In genomic region chr4:44614066-44614667, GRCm38 (mm10) we compare ENCODE assay signal across 25 mouse cellular contexts.
"Had no signal": no experiment of that assay in that cellular context is flagged by ENCODE, and none has a peak within 500 bp of the region (broad histone marks: within the 10 kb centered on the region; RNA-seq: fewer than 3 reads in every experiment).

No protein-coding gene starts in this region.

- H3K27me3 ChIP-seq: heart, embryonic 15.5 days; hindbrain, embryonic 13.5 days; hindbrain, embryonic 15.5 days had no signal

- H3K4me1 ChIP-seq: heart, embryonic 13.5 days; heart, embryonic 15.5 days; hindbrain, embryonic 13.5 days; hindbrain, embryonic 15.5 days; limb, embryonic 12.5 days had no signal

- H3K27ac ChIP-seq: heart, adult 2 months; heart, embryonic 13.5 days; heart, embryonic 15.5 days; hindbrain, embryonic 13.5 days; hindbrain, embryonic 15.5 days; hindbrain, postnatal 0 days; kidney, embryonic 15.5 days; kidney, postnatal 0 days; left cerebral cortex, adult 2 months; limb, embryonic 10.5 days; limb, embryonic 12.5 days had no signal

- H3K4me3 ChIP-seq: heart, adult 2 months; heart, embryonic 13.5 days; heart, embryonic 15.5 days; hindbrain, embryonic 13.5 days; hindbrain, embryonic 15.5 days; kidney, embryonic 15.5 days; left cerebral cortex, adult 2 months; limb, embryonic 10.5 days; limb, embryonic 12.5 days had no signal

- H3K36me3 ChIP-seq: heart, embryonic 13.5 days; heart, embryonic 15.5 days; hindbrain, embryonic 13.5 days; hindbrain, embryonic 15.5 days; kidney, embryonic 15.5 days; limb, embryonic 10.5 days; limb, embryonic 12.5 days had no signal

- ATAC-seq: hindbrain, postnatal 0 days; intestine, embryonic 16.5 days had no signal

- DNase-seq: gastrocnemius, postnatal 14 days; gastrocnemius, postnatal 36 days; heart, adult 11 months; heart, adult 2 months; heart, postnatal 14 days; heart, postnatal 36 days; kidney, adult 11 months; kidney, adult 2 months; kidney, adult 9 months; kidney, postnatal 14 days; kidney, postnatal 36 days; layer of hippocampus, adult 9-11 months; liver had no signal

- H3K9me3 ChIP-seq: heart, embryonic 13.5 days; heart, embryonic 15.5 days; hindbrain, embryonic 13.5 days; hindbrain, embryonic 15.5 days; kidney, embryonic 15.5 days; limb, embryonic 10.5 days; limb, embryonic 12.5 days had no signal

- H3K4me2 ChIP-seq: heart, embryonic 11.5 days; heart, embryonic 13.5 days; heart, embryonic 15.5 days; hindbrain, embryonic 13.5 days; hindbrain, embryonic 15.5 days; kidney, embryonic 15.5 days; limb, embryonic 12.5 days had no signal

- H3K9ac ChIP-seq: heart, embryonic 13.5 days; heart, embryonic 15.5 days; hindbrain, embryonic 13.5 days; hindbrain, embryonic 15.5 days; kidney, embryonic 15.5 days; limb, embryonic 12.5 days had no signal
